Mouse (Mus musculus): Measurements from ENCODE around the gene Adap1.

- TF ChIP-seq CTCF (conservative IDR thresholded peaks at IDR 0.05; ENCODE audit: insufficient read depth, insufficient read length, low read depth, low read length) (no peak), POLR2A (IDR thresholded peaks at IDR 0.05; ENCODE audit: low read depth, low read length) (no peak)
These were observed 31.3 kb downstream of the Adap1 start for GRCm38 (mm10) chr5:139294089-139294488.
